Mouse (Mus musculus) ZHBTc4 (cell line): Measurements from ENCODE around the gene Coa4.
A peak's percentile ranks its signal among the peaks of the same experiment; 100 is the strongest.

ENCODE experiments used
- DNase-seq: peaks from one replicate; pipeline ENCODE4 v3.0.0-alpha.2; 2011; ENCODE audit warnings: low read depth, low spot score

The Coa4 gene

DNA sequence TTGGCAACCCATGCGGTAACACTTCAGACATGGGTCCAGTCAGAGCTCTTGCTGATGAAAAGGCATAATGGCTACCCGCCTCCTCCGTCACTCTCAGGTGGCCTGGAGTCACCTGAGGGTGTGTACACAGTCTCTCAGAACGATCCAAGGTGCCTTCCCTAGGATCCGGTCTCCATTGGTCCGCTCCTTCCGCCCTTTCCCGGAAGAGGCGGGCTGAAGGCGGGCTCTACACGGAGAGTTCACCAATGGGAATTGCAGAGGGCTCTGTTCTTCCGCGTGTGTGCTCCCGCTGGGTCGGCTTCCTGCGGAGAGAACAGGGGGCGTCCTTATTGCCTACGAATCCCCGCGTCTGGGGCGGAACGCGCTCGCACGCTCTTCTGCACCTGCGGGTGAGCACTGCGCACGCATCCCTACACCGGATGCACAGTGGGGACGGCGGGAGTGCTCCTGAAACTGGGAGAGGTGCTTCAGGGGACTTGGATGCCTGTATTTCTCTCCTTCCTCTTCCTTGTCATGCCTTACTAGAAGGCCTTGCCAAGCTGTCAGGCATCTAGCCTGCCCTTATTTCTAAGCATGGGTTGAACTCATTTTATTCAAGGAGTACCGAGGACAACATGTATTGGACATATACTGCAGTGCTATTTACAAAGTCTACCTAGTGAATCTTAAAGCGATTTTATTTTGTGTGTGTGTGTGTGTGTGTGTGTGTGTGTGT is at the start of gene Coa4:
Gene Coa4 (plus strand): TSS at position 268 of the 715 bp plus-strand sequence.
- DNase-seq, result peak; percentile 98

- peak; percentile 40 for DNase-seq
Measured at GRCm38 (mm10) chr7:100487301-100487700, 49.6 kb upstream of the Coa4 start.

DNA sequence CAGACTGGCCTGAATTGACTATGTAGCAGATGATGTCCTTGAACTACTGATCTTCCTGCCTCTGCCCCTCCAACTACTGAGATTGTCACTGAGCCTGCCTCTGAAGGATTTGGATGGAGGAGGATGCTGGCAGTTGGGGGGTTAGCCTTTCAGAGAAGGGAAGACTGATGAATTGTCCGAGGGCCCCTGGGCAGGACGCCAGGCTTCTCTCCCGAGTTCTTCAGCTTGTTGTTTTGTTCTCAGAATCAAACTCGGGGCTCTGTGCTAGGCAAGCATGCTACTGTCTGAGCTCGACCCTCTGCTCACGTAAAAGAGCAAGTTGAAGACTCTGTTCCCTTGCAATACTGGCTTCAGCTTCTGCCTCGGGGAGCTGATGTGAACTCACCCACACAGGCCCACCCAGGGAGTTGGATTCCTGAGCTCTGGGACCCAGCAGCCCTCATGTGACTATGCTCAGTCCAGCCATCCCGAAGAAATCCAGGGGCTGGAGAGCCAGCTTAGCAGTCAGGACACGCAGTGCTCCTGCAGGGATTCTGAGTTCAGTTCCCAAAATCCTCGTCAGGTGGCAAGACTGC is 48.3 kb upstream of the Coa4 start:
- no peak for DNase-seq

DNA sequence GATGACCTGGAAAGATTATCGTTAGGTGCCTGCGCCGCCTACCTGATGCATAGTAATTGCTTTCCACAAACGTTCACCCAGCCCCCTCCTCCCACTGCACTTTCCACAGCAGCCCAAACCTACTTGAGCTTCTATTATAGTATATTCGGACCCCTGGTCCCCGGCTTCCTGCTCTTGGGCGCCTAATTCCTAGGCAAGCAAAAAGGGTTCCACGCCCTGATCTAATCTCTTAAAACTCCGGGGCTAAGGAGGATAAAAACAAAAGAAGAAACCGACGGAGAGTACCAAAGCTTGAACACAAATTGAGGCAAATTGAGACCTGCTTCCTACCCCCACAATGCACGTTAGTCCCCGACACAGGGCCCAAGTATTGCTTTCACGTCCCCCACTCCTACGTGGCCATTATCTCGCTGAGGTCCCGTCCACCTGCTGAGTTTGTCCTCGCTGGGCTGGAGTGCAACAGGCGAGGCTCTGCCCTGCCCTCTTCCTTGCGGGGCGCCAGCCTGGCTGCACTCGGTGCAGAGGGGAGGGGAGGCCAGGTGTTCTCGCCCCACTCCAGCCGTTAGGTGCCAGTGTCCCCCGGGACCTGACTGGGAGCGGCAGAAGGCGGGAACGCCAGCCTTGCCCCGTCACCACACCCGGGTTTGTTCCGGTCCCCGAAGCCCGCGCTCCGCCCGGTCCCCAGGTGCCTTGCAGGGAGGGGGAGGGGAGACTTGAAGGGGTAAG is 44.3 kb upstream of the Coa4 start:
- DNase-seq, result no peak

GRCm38 (mm10) chr7:100493117-100493483 is 43.8 kb upstream of the Coa4 start, which contains the start of gene Ucp2:
Gene Ucp2 (plus strand): TSS chr7:100493337.
- DNase-seq, result peak; percentile 91

DNA sequence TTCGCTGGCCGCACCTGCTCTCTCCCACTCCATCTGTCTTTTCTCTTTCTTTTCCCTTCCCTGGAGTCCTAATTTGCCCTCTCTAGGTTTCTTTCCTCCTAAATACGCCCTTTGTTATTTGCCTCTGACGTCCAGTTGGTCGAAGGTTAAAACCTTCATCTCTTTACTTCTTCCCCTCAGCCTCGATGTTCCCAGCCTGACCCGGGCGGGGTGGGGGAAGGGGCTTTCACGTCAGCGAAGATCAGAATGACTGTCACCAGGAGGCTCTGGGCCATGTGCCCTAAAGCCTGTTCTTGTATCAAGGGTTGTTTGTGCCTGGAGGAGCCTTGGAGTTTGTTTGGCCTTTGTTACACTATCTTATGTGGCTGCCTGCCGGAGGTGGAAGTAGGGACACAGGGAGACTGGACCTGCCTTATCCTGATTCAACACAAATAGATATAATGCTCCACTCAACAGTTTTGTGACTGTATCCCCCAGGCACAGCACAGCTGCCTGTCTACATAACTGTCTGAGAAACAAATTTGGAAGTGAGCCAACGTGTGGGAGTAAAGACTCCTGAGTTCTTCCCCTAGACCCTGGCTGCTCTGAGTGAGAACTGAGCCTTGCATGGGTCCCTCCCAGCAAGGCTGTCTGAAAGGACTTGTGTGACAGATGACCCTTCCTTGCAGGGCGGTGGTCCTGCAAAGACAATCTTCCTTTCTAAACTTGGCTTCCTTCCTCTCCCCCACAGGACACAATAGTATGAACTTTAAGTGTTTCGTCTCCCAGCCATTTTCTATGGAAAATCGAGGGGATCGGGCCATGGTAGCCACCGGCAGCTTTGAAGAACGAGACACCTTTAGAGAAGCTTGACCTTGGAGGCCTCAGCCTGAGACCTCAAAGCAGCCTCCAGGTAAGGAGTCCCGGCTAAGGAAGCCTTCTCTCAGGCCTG is 43.1 kb upstream of the Coa4 start:
- DNase-seq, result peak; percentile 60

- peak; percentile 53 for DNase-seq
Measured at GRCm38 (mm10) chr7:100494415-100494831, 42.4 kb upstream of the Coa4 start.

GRCm38 (mm10) chr7:100495042-100495441 is 41.8 kb upstream of the Coa4 start:
- no peak for DNase-seq

DNA sequence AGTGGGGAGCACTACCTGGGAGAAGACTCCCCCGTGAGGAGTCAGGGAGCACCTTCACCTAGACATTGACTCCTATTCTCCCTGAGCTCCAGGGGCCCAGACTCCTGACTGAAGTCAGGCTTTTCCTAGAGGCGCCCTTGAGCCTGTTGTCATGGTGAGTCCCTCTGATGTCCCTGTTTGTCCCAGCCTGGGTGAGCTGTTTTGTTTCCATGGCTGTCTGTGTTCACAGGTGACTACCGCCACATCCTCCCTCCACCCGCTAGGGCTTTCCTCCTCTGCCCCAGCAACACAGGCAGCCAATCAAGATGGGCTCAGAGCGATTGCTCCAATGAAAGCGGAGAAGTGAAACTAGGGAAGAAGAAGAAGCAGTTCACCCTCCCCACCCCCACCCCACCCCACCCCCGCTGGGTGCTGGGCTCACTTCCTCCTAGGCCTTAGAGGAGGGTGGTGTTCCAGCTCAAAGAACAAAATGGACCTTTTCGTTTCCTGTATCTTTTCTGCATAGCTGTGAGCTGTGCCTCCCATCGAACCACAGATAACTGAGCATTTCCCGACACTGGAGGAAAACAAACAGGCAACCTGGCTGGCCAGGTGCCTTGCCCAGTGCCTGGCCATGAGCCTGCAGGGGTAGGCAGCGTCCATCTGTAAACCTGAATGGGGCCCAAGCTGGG is 41.2 kb upstream of the Coa4 start:
- peak; percentile 95 for DNase-seq

GRCm38 (mm10) chr7:100496371-100496770 is 40.5 kb upstream of the Coa4 start:
- DNase-seq, result no peak

- no peak for DNase-seq
Measured at GRCm38 (mm10) chr7:100496791-100497190, 40.1 kb upstream of the Coa4 start.

DNA sequence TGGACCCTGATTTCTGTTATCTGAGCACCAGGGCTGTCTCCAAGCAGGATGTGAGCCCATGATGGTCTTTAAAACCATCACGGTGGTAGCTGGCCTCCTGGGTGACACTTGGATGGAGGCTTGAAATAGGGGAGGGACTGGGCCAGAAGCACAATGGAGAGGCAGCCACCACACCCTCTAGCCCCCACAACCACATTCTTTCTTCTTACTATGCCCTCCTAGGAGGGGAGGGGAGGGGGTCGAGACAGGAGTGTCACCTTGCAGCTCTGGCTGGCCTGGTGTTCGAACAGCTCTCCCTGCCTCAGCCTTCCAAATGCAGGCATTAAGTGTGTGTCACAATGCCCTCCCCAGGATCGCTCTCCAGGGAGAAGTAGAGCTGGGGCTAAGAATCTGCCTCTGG is 39.5 kb upstream of the Coa4 start:
- DNase-seq, result peak; percentile 48

- DNase-seq, result no peak
Measured at GRCm38 (mm10) chr7:100497982-100498381, 38.9 kb upstream of the Coa4 start.

DNA sequence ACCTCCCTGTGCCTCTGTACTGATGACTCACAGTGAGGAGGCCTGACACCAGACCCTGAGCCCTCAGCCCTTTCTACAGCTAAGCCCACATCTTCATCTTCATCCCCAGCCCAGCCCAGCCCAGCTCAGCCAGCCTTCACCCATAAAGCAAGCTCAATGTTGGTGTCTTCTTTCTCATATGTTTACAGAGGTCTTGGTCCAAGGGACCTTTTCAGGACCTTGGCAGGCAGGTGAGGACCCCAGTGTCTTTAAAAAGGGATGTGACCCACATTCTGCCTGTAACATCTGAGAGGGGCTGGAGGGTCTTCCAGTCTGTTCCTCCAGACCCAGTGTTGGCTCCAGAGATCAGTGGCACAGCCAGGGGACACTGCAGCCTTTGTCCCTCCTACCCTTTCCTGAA is 37.4 kb upstream of the Coa4 start:
- no peak for DNase-seq

- DNase-seq, result peak; percentile 69
Measured at GRCm38 (mm10) chr7:100500276-100500977, 36.4 kb upstream of the Coa4 start.

- DNase-seq, result peak; percentile 44
Measured at GRCm38 (mm10) chr7:100501027-100501843, 35.6 kb upstream of the Coa4 start.

GRCm38 (mm10) chr7:100501844-100502373 is 35.0 kb upstream of the Coa4 start:
- peak; percentile 92 for DNase-seq

DNA sequence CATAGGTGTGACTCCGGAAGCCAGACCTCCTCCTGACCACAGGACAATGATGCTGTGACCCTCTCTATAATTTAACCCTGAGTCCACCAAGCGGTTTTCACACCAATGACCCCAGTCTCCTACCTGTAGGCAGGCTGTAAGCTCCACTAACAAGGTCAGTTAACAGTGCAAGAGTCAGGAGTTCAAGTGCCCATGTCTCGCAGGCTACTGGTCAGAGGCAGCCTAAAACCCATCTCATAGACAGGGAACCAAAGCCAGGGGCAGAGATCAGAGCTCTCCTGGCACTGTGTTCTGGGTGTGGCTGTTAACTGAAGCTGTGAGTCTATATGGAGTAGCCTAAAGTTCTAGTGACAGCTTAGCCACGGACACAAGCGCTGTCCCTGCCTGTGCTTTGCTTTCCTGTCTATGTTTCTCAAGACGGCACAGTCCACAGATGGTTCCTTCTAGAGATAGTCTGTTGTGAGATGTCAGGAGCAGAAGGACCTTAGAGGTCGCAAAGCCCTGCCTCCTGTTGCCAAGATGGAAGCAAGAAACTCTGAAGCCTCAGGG is 34.4 kb upstream of the Coa4 start:
- no peak for DNase-seq

DNA sequence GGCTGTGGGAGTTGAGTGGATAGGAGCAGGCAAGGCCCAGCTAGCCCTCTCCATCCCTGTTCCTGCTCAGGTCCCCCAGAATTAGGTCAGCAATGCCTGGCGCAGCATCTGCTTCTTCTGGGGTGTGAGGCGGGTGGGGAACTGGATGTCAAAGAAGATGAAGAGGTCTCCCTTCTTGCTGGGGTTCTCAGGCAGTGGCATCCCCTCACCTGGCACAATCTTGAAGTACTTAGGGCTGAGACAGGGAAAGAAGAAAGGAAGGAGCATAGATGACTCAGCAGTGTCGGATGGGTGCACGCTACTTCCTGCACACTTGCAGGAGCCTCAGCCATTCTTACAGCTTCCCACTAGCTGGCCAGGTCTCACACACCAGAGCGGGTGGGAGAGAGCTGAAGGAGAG is 33.8 kb upstream of the Coa4 start:
- no peak for DNase-seq
